Mouse (Mus musculus): Measurements from ENCODE around the gene Gm7271. TPM values are rescaled to one million over a fixed set of nuclear protein-coding genes. Genes with fewer than 3 reads are reported as not detected.

Gm7271 gene
- polyA plus RNA-seq, 1 experiment from 2014 or later: not detected

GRCm38 (mm10) chr5:76529040-76529703 is 45.3 kb downstream of the Gm7271 start, which contains the start of gene Exoc1:
Gene Exoc1 (plus strand): TSS chr5:76529311.
- ATAC-seq (ENCODE audit: insufficient number of reproducible peaks, low FRiP score): peak; percentile 99
- Histone ChIP-seq H3K9me3 (replicated peaks) (no peaks in the 10 kb centered on the region), H3K36me3 (peaks cover 6% of the 10 kb centered on the region; the same call in 1 of the 2 replicates), H3K27ac (ENCODE audit: poor library complexity, severe bottlenecking) (peak within 1 kb of the TSS; percentile 85), H3K9ac (peak within 1 kb of the TSS; percentile 84), H3K4me3 (peak within 1 kb of the TSS; percentile 98), H3K27me3 (replicated peaks) (no peaks in the 10 kb centered on the region), H3K4me2 (peak within 1 kb of the TSS; percentile 88), H3K4me1 (replicated peaks) (peaks cover 11% of the 10 kb centered on the region)
- under 1% methylated on average over 39 of the region's 39 CpGs for WGBS

GRCm38 (mm10) chr5:76529704-76530066 is 45.8 kb downstream of the Gm7271 start:
- H3K36me3 ChIP-seq: peaks cover 6% of the 10 kb centered on the region; the same call in 1 of the 2 replicates
- 8% methylated on average over 9 of the region's 9 CpGs for WGBS
- H3K4me3 ChIP-seq: peak overlapping the region; percentile 98
- no peaks in the 10 kb centered on the region for H3K27me3 ChIP-seq (replicated peaks)
- peak; percentile 5; the same call in 1 of the 2 replicates for ATAC-seq (ENCODE audit: insufficient number of reproducible peaks, low FRiP score)
- peaks cover 11% of the 10 kb centered on the region for H3K4me1 ChIP-seq (replicated peaks)
- H3K9ac ChIP-seq: peak overlapping the region; percentile 84
- H3K27ac ChIP-seq (ENCODE audit: poor library complexity, severe bottlenecking): peak overlapping the region; percentile 85
- no peaks in the 10 kb centered on the region for H3K9me3 ChIP-seq (replicated peaks)
- H3K4me2 ChIP-seq: peak overlapping the region; percentile 88

DNA sequence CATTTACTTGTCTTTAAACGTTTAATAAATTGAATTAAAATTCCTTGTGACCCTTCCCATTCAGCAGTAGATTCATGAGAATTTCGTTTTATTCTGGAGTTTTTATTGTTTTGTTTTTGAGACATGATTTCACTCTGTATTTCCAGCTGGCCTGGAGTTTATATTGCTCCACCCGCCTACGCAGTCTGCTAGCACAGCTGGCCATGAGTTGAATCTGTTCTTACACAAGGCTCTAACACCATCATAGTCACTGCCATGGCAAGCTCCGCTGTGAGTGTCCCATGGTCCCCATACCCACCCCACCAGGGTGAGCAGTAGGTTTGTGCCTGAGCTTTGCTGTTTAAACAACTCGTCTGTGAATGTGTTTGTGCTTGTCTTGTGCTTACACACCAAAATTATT is 49.3 kb downstream of the Gm7271 start:
- Histone ChIP-seq H3K27me3 (replicated peaks) (no peaks in the 10 kb centered on the region), H3K4me3 (no peak overlapping the region), H3K27ac (ENCODE audit: poor library complexity, severe bottlenecking) (no peak overlapping the region), H3K36me3 (peaks cover 25% of the 10 kb centered on the region), H3K4me1 (replicated peaks) (peaks cover 11% of the 10 kb centered on the region), H3K9me3 (replicated peaks) (no peaks in the 10 kb centered on the region), H3K9ac (no peak overlapping the region), H3K4me2 (no peak overlapping the region)
- ATAC-seq (ENCODE audit: insufficient number of reproducible peaks, low FRiP score): no peak
- 83% methylated on average over 6 of the region's 6 CpGs for WGBS

DNA sequence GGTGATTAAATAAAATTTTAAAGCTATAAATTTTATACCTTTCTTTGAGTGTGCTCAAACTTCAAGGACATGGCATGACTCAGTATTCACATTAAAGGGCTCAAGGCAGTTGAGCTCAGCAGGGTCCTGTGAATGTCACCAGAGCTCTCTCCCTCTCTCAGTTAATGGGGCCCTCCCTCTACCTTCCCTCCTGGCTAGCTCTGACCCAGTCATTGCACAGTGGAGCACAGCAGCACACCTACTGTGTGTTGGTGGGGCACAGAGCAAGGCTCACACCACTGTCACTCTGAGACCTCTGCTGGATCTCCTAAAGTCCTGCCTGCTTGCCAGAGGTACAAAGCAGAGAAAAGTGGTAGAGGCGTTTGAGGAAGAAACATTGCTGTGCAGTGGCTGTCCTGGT is 52.4 kb downstream of the Gm7271 start:
- no peaks in the 10 kb centered on the region for H3K9me3 ChIP-seq (replicated peaks)
- 66% methylated on average over 1 of the region's 1 CpGs for WGBS
- no peak for ATAC-seq (ENCODE audit: insufficient number of reproducible peaks, low FRiP score)
- no peak overlapping the region for H3K4me3 ChIP-seq
- H3K27me3 ChIP-seq (replicated peaks): no peaks in the 10 kb centered on the region
- H3K36me3 ChIP-seq: peaks cover 36% of the 10 kb centered on the region
- H3K4me1 ChIP-seq (replicated peaks): no peaks in the 10 kb centered on the region
- H3K27ac ChIP-seq (ENCODE audit: poor library complexity, severe bottlenecking): no peak overlapping the region
- H3K9ac ChIP-seq: no peak overlapping the region
- no peak overlapping the region for H3K4me2 ChIP-seq

DNA sequence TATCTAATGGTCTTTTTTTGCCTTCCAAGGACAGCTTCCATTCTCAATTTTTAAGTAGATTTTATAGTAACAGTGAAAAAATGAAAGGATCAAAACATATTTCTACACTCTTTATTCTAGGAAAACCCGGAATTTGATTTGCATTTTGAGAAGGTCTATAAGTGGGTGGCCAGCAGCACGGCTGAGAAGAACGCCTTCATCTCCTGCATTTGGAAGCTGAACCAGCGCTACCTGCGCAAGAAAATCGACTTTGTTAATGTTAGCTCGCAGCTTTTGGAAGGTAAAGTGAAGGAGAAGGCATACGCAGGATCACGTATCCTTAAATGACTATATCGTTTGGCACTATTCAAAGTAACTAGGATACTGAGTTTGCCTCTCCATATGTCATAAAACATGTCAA is 53.7 kb downstream of the Gm7271 start:
- no peaks in the 10 kb centered on the region for H3K27me3 ChIP-seq (replicated peaks)
- H3K9me3 ChIP-seq (replicated peaks): no peaks in the 10 kb centered on the region
- H3K27ac ChIP-seq (ENCODE audit: poor library complexity, severe bottlenecking): no peak overlapping the region
- no peak overlapping the region for H3K4me2 ChIP-seq
- H3K36me3 ChIP-seq: peaks cover 43% of the 10 kb centered on the region
- H3K4me1 ChIP-seq (replicated peaks): no peaks in the 10 kb centered on the region
- H3K9ac ChIP-seq: no peak overlapping the region
- H3K4me3 ChIP-seq: no peak overlapping the region
- 88% methylated on average over 10 of the region's 10 CpGs for WGBS
- ATAC-seq (ENCODE audit: insufficient number of reproducible peaks, low FRiP score): no peak

- 78% methylated on average over 8 of the region's 8 CpGs for WGBS
- Histone ChIP-seq H3K9ac (no peak overlapping the region), H3K9me3 (replicated peaks) (no peaks in the 10 kb centered on the region), H3K27me3 (replicated peaks) (no peaks in the 10 kb centered on the region), H3K4me1 (replicated peaks) (no peaks in the 10 kb centered on the region), H3K4me3 (no peak overlapping the region), H3K4me2 (no peak overlapping the region), H3K36me3 (peaks cover 63% of the 10 kb centered on the region), H3K27ac (ENCODE audit: poor library complexity, severe bottlenecking) (no peak overlapping the region)
- ATAC-seq (ENCODE audit: insufficient number of reproducible peaks, low FRiP score): no peak
These were observed 56.3 kb downstream of the Gm7271 start for GRCm38 (mm10) chr5:76540181-76540580.

- Histone ChIP-seq H3K36me3 (peaks cover 62% of the 10 kb centered on the region), H3K27me3 (replicated peaks) (no peaks in the 10 kb centered on the region), H3K4me1 (replicated peaks) (no peaks in the 10 kb centered on the region), H3K4me3 (no peak overlapping the region), H3K4me2 (no peak overlapping the region), H3K9me3 (replicated peaks) (no peaks in the 10 kb centered on the region), H3K27ac (ENCODE audit: poor library complexity, severe bottlenecking) (no peak overlapping the region), H3K9ac (no peak overlapping the region)
- ATAC-seq (ENCODE audit: insufficient number of reproducible peaks, low FRiP score): no peak
These were observed 57.0 kb downstream of the Gm7271 start for GRCm38 (mm10) chr5:76540842-76541241.

DNA sequence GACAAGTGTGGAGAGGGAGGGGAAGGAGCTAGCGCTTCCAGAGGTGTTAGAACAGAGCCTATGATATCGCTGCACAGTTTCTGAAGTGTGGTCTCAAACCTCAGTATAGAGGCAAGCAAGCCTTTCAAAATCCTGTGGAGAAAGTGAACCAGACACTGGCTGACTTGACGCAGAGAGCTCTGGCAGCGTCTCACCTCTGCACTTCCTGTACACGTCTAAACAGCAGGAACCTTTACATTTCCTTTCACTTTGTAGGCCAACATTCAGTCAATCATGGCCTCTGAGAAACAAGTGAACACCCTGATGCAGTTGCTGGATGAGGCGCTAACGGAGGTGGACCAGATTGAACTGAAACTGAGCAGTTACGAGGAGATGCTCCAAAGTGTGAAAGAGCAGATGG is 59.4 kb downstream of the Gm7271 start:
- no peak overlapping the region for H3K27ac ChIP-seq (ENCODE audit: poor library complexity, severe bottlenecking)
- H3K4me3 ChIP-seq: no peak overlapping the region
- no peak overlapping the region for H3K4me2 ChIP-seq
- H3K9me3 ChIP-seq (replicated peaks): no peaks in the 10 kb centered on the region
- WGBS: 87% methylated on average over 8 of the region's 8 CpGs
- ATAC-seq (ENCODE audit: insufficient number of reproducible peaks, low FRiP score): no peak
- H3K27me3 ChIP-seq (replicated peaks): no peaks in the 10 kb centered on the region
- H3K4me1 ChIP-seq (replicated peaks): no peaks in the 10 kb centered on the region
- no peak overlapping the region for H3K9ac ChIP-seq
- H3K36me3 ChIP-seq: peaks cover 53% of the 10 kb centered on the region

DNA sequence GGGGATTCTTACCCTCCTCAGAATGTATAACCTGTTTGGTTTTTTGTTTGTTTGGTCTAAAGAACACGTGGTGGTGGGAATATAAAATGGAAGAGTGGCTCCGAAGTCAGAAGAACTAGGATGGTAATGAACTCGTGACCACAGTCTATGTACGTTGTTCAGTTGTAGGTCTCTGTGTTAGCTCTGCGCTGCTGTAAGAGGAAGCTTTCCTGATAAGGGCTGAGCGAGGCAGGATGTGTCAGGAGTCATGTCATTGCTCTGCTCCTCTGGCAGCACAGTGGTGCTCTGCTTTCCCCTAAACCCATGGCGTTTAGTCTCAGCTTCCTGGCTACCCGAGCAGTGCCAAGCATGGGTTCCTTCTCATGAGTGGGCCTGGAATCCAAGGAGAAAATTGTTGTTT is 66.6 kb downstream of the Gm7271 start:
- Histone ChIP-seq H3K4me3 (no peak overlapping the region), H3K4me1 (replicated peaks) (peaks cover 7% of the 10 kb centered on the region), H3K27me3 (replicated peaks) (no peaks in the 10 kb centered on the region), H3K36me3 (peaks cover 33% of the 10 kb centered on the region), H3K27ac (ENCODE audit: poor library complexity, severe bottlenecking) (no peak overlapping the region), H3K9ac (no peak overlapping the region), H3K4me2 (no peak overlapping the region), H3K9me3 (replicated peaks) (no peaks in the 10 kb centered on the region)
- ATAC-seq (ENCODE audit: insufficient number of reproducible peaks, low FRiP score): 0 out of 2 replicates have a peak, but pooled peaks have one; percentile 55
- WGBS: 51% methylated on average over 8 of the region's 8 CpGs

DNA sequence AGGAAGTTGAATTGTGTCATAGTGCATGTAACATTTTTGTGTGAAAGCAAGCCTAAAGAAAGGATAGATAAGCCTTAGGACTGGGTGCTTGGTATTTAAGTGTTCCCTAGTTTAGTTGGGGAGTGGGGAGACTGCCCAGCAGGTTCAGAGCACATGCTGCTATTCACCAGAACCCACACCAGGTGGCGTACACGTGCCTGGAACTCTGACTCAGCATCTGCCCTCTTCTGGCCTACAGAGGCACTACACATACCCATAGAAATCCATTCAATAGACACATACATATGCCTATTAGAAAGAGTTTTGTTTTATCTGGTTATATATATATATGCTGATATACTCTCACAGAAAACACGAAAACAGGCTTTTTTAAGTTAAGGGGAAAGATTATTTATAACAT is 81.5 kb downstream of the Gm7271 start:
- no peaks in the 10 kb centered on the region for H3K4me1 ChIP-seq (replicated peaks)
- peaks cover 67% of the 10 kb centered on the region for H3K36me3 ChIP-seq
- no peak overlapping the region for H3K4me2 ChIP-seq
- no peak overlapping the region for H3K9ac ChIP-seq
- no peak overlapping the region for H3K27ac ChIP-seq (ENCODE audit: poor library complexity, severe bottlenecking)
- no peaks in the 10 kb centered on the region for H3K9me3 ChIP-seq (replicated peaks)
- no peak overlapping the region for H3K4me3 ChIP-seq
- no peaks in the 10 kb centered on the region for H3K27me3 ChIP-seq (replicated peaks)
- 32% methylated on average over 3 of the region's 3 CpGs for WGBS
- ATAC-seq (ENCODE audit: insufficient number of reproducible peaks, low FRiP score): no peak
